In the genomic region with DNA sequence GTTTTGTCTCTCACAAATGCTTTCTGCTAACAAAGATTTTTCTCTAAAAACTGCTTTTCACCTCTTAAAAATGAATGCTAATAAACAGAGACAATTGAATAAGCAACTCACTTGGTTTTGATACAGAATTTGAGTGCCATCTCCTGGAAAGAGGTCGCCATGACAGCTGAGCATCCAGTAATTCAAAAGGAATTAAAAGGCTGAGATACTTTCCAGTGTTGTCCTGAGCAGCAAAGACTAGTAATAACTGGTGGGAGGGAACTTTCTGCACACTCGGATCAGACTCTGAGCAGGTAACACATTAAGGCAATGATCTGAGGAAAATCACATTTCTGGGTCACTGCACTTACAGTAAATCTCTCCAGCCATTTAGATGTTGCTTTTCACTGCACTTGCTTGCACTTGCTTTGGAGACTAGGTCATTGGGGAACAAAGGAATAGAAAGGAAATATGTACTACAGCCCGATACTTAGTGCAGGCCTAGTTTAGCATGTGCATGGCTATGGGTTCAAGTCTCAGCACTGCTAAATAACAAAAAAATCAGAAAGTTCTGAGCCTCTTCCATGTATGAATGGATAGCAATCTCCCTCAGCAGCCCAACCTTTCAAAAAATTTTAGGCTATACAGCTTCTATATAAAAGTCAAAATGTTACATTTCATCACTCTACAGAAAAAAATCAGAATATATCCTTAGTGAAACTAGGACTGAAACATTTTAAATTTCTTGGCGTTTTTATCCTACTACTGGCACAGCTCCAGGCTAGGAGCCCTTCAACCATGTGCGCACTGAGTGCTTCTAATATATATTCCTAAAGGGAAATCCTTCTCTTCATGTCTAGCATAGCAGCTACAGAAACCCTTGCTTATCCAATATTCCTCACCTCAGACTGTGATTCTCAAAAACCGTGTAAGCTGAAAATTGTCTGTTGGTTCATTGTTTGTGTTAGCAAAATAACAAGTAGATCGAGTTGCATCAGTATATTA, we compare ENCODE assay signal across 8 mouse cellular contexts.
DNase-seq lines count a peak whose midpoint lies in the region; ATAC-seq and TF ChIP-seq lines count a peak whose summit lies in the region.

No protein-coding gene starts in this region.

- no peaks in the 10 kb centered on the region for H3K36me3 ChIP-seq in lung, postnatal 0 days (ENCODE audit: insufficient read depth, low read length)
- H3K36me3 ChIP-seq in embryonic facial prominence, embryonic 10.5 days (replicated peaks): no peaks in the 10 kb centered on the region
- no peaks in the 10 kb centered on the region for H3K36me3 ChIP-seq in intestine, postnatal 0 days (ENCODE audit: control insufficient read depth, insufficient read depth)

- no peaks in the 10 kb centered on the region for H3K9me3 ChIP-seq in lung, postnatal 0 days (ENCODE audit: low read length)
- no peaks in the 10 kb centered on the region for H3K9me3 ChIP-seq in embryonic facial prominence, embryonic 10.5 days
- H3K9me3 ChIP-seq in intestine, postnatal 0 days (ENCODE audit: control insufficient read depth): no peaks in the 10 kb centered on the region

- ATAC-seq in lung, postnatal 0 days: no peak
- no peak for ATAC-seq in intestine, postnatal 0 days

- H3K27ac ChIP-seq in lung, postnatal 0 days (ENCODE audit: low read length): no peak overlapping the region
- no peak overlapping the region for H3K27ac ChIP-seq in embryonic facial prominence, embryonic 10.5 days (replicated peaks)
- no peak overlapping the region for H3K27ac ChIP-seq in intestine, postnatal 0 days (ENCODE audit: low read depth, low read length)

- WGBS in lung, postnatal 0 days: 44% methylated on average over 7 of the region's 7 CpGs
- WGBS in embryonic facial prominence, embryonic 10.5 days: 64% methylated on average over 7 of the region's 7 CpGs
- 37% methylated on average over 7 of the region's 7 CpGs for WGBS in intestine, postnatal 0 days

- no peak overlapping the region for H3K9ac ChIP-seq in lung, postnatal 0 days (replicated peaks; ENCODE audit: low read depth)
- no peak overlapping the region for H3K9ac ChIP-seq in intestine, postnatal 0 days (ENCODE audit: low read depth, low read length)

- no peaks in the 10 kb centered on the region for H3K27me3 ChIP-seq in lung, postnatal 0 days (replicated peaks; ENCODE audit: insufficient read depth, low read length)
- no peaks in the 10 kb centered on the region for H3K27me3 ChIP-seq in embryonic facial prominence, embryonic 10.5 days (replicated peaks; ENCODE audit: low read depth, poor library complexity, severe bottlenecking)
- H3K27me3 ChIP-seq in intestine, postnatal 0 days (replicated peaks; ENCODE audit: control insufficient read depth, insufficient read depth, low read length): no peaks in the 10 kb centered on the region

- no peak for DNase-seq in lung, postnatal 0 days (ENCODE audit: low spot score)
- no peak for DNase-seq in lung, postnatal 14 days
- peak; percentile 23 for DNase-seq in embryonic facial prominence, embryonic 10.5 days (ENCODE audit: low spot score)
- DNase-seq in left cerebral cortex, postnatal 36 days (ENCODE audit: low spot score in 2 of 2): peak; percentile 6 to 43
- peak; percentile 61 for DNase-seq in right cerebral cortex, postnatal 4 days
- DNase-seq in heart, postnatal 25 days (ENCODE audit: low spot score): no peak
- no peak for DNase-seq in heart, postnatal 36 days

- peak; percentile 25 for TF ChIP-seq CTCF in lung, postnatal 0 days (IDR thresholded peaks at IDR 0.05)
- TF ChIP-seq CTCF in intestine, postnatal 0 days (IDR thresholded peaks at IDR 0.05; ENCODE audit: low read depth): peak; percentile 69

- H3K4me1 ChIP-seq in lung, postnatal 0 days (ENCODE audit: insufficient read depth, low read depth, low read length): no peaks in the 10 kb centered on the region
- H3K4me1 ChIP-seq in embryonic facial prominence, embryonic 10.5 days: no peaks in the 10 kb centered on the region
- no peaks in the 10 kb centered on the region for H3K4me1 ChIP-seq in intestine, postnatal 0 days (replicated peaks; ENCODE audit: control insufficient read depth, insufficient read depth, low read length)

- H3K4me2 ChIP-seq in lung, postnatal 0 days (replicated peaks; ENCODE audit: low read depth, low read length): no peak overlapping the region
- no peak overlapping the region for H3K4me2 ChIP-seq in intestine, postnatal 0 days (replicated peaks; ENCODE audit: low read depth)

- no peak overlapping the region for H3K4me3 ChIP-seq in lung, postnatal 0 days (ENCODE audit: low read depth, low read length)
- H3K4me3 ChIP-seq in embryonic facial prominence, embryonic 10.5 days: no peak overlapping the region
- no peak overlapping the region for H3K4me3 ChIP-seq in intestine, postnatal 0 days (ENCODE audit: low read depth, low read length)

- no peak for TF ChIP-seq EP300 in lung, postnatal 0 days (IDR thresholded peaks at IDR 0.05)

- intact Hi-C loops in left cerebral cortex, postnatal 36 days (cut with DNase I): no loop called here
- intact Hi-C loops in heart, postnatal 25 days (cut with DNase I): no loop called here
- intact Hi-C loops in heart, postnatal 36 days (cut with DNase I): no loop called here

Comparison
In these comparisons a context has a peak if more than half of its experiments do, and no peak if none do; other contexts are left out.
1. DNase-seq: peak in embryonic facial prominence, embryonic 10.5 days (single experiment), left cerebral cortex, postnatal 36 days (2 of 2) and right cerebral cortex, postnatal 4 days (single experiment); none in lung, postnatal 0 days (single experiment), lung, postnatal 14 days (single experiment), heart, postnatal 25 days (single experiment) and heart, postnatal 36 days (0 of 2).